Mouse (Mus musculus) cerebellum, adult 2 months (tissue): ENCODE data around the gene Osbpl10.

Source experiments
- CTCF ChIP-seq: fragments of 200-500 bp; IDR thresholded peaks from 2 replicates; pipeline ENCODE4 v1.5.1; 2011; ENCODE audit warnings: low read depth, mild to moderate bottlenecking, control low read depth, low read length, moderate library complexity, borderline replicate concordance; ENCODE audit not compliant: insufficient read depth
- POLR2A ChIP-seq: fragments of 200-500 bp; IDR thresholded peaks from 2 replicates; pipeline ENCODE4 v1.6.1; 2011; ENCODE audit warnings: low read length, control low read depth, borderline replicate concordance; ENCODE audit not compliant: insufficient read depth

GRCm38 (mm10) chr9:115021419-115021818 is 43.0 kb downstream of the Osbpl10 start:
- TF ChIP-seq CTCF, result no peak
- no peak for TF ChIP-seq POLR2A
